In the genomic region with DNA sequence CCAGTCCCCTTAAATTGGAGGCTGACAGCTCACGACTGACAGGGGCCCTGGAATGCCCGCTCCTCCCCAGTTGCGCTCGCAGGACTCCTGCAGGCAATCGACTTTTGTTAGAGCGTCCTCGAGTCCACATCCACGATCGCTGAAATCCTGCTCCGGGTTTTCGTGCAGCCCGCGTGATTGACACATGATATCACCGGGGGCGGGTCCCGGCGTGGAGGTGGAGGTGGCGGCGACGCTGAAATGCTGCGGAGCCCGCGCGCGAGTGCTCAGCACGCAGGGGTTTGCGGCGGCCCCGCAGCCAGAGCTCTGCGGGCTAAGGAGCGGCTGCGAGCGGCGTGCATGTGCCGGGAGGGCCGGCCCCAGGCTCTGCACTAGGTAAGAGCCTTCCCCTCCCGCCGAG, we compare ENCODE assay signal across 8 mouse cellular contexts. TPM values are rescaled to one million over a fixed set of nuclear protein-coding genes. Genes with fewer than 3 reads are reported as not detected.
DNase-seq lines count a peak whose midpoint lies in the region; ATAC-seq lines count a peak whose summit lies in the region.

A gene (plus strand): TSS at position 258 of the 400 bp plus-strand sequence.

- H3K27me3 ChIP-seq in embryonic facial prominence, embryonic 12.5 days, result peaks cover 9% of the 10 kb centered on the region; the same call in 1 of the 2 replicates
- peaks cover 11% of the 10 kb centered on the region for H3K27me3 ChIP-seq in midbrain, embryonic 11.5 days (ENCODE audit: control insufficient read depth, insufficient read depth, low read length)

- peak within 1 kb of the TSS; percentile 87 for H3K9ac ChIP-seq in embryonic facial prominence, embryonic 12.5 days
- H3K9ac ChIP-seq in midbrain, embryonic 11.5 days (ENCODE audit: low read length), result peak within 1 kb of the TSS; percentile 83

- intact Hi-C loops in left cerebral cortex, postnatal 4 days (cut with DNase I), result loop anchor here (10.0 kb wide), 4 partner anchors 85 to 585 kb away; a partner anchor contains a TSS

- peak within 1 kb of the TSS; percentile 94 for H3K27ac ChIP-seq in embryonic facial prominence, embryonic 12.5 days
- peak within 1 kb of the TSS; percentile 69 for H3K27ac ChIP-seq in midbrain, embryonic 11.5 days (ENCODE audit: low read depth, low read length)

- H3K36me3 ChIP-seq in embryonic facial prominence, embryonic 12.5 days, result peaks cover 17% of the 10 kb centered on the region
- H3K36me3 ChIP-seq in midbrain, embryonic 11.5 days (ENCODE audit: control insufficient read depth, insufficient read depth, low read length), result peaks cover 3% of the 10 kb centered on the region; the same call in 1 of the 2 replicates

- peak within 1 kb of the TSS; percentile 69 for H3K4me3 ChIP-seq in embryonic facial prominence, embryonic 12.5 days
- H3K4me3 ChIP-seq in midbrain, embryonic 11.5 days (ENCODE audit: low read depth, low read length), result peak within 1 kb of the TSS; percentile 80

- no peaks in the 10 kb centered on the region for H3K9me3 ChIP-seq in embryonic facial prominence, embryonic 12.5 days
- H3K9me3 ChIP-seq in midbrain, embryonic 11.5 days (ENCODE audit: control insufficient read depth, low read length), result no peaks in the 10 kb centered on the region

- peaks cover 19% of the 10 kb centered on the region for H3K4me1 ChIP-seq in embryonic facial prominence, embryonic 12.5 days
- H3K4me1 ChIP-seq in midbrain, embryonic 11.5 days (ENCODE audit: control insufficient read depth, insufficient read depth, low read length), result peaks cover 4% of the 10 kb centered on the region; the same call in 1 of the 2 replicates

- ATAC-seq in embryonic facial prominence, embryonic 12.5 days (ENCODE audit: insufficient number of reproducible peaks, insufficient read depth, low FRiP score, low TSS enrichment), result peak; percentile 73
- peak; percentile 87 for ATAC-seq in midbrain, embryonic 11.5 days (ENCODE audit: low FRiP score)

- peak; percentile 94 to 95 for DNase-seq in adrenal gland, postnatal 36 days
- peak; percentile 99 for DNase-seq in heart, adult 11 months
- DNase-seq in kidney, adult 11 months, result peak; percentile 91
- DNase-seq in left cerebral cortex, postnatal 4 days, result peak; percentile 93
- DNase-seq in midbrain, embryonic 11.5 days (ENCODE audit: low spot score, missing footprints), result peak; percentile 100
- peak; percentile 96 for DNase-seq in right cerebral cortex, postnatal 4 days
- DNase-seq in yolk sac, embryonic 10.5 days (ENCODE audit: low spot score), result peak; percentile 95

- peak within 1 kb of the TSS; percentile 76 for H3K4me2 ChIP-seq in embryonic facial prominence, embryonic 12.5 days (replicated peaks)
- H3K4me2 ChIP-seq in midbrain, embryonic 11.5 days, result peak within 1 kb of the TSS; percentile 91

- under 1% methylated on average over 38 of the region's 38 CpGs for WGBS in embryonic facial prominence, embryonic 12.5 days
- under 1% methylated on average over 38 of the region's 38 CpGs for WGBS in midbrain, embryonic 11.5 days

RNA-seq across cellular contexts. Expression of the gene that starts here (rescaled TPM):
- total RNA-seq in adrenal gland, postnatal 36 days (2021), result 10 to 100 TPM; 25.1 to 31.4 TPM
- 12.8 and 13.6 TPM in 2 replicates for polyA plus RNA-seq in embryonic facial prominence, embryonic 12.5 days (2016; fragmentation: Nextera tagmentation; extraction: Ambion mirVana)
- 10 to 100 TPM; 15.2 to 15.6 TPM for total RNA-seq in left cerebral cortex, postnatal 4 days (2021)
- 10.0 and 10.3 TPM in 2 replicates for polyA plus RNA-seq in midbrain, embryonic 11.5 days (2014; fragmentation: Nextera tagmentation; extraction: Ambion mirVana)

Comparison
In these comparisons a context has a peak if more than half of its experiments do, and no peak if none do; other contexts are left out.
1. Peak in every context shown above with its lines: DNase-seq, ATAC-seq, H3K4me3 ChIP-seq and H3K27ac ChIP-seq.